Mouse (Mus musculus) C2C12 (cell line): ENCODE measurements around the gene Csmd2.

ENCODE experiments used
- CTCF ChIP-seq: IDR thresholded peaks from one replicate; pipeline ENCODE4 v1.5.1; 2011; ENCODE audit not compliant: control insufficient read depth, insufficient read depth, insufficient read length
- MAX ChIP-seq: IDR thresholded peaks from one replicate; pipeline ENCODE4 v1.6.1; 2011; ENCODE audit warnings: mild to moderate bottlenecking, control low read depth
- MYOG ChIP-seq: IDR thresholded peaks from one replicate; pipeline ENCODE4 v1.6.1; 2011; ENCODE audit not compliant: control insufficient read depth, insufficient read length; ENCODE audit errors: extremely low read depth

- TF ChIP-seq CTCF (no peak), MAX (no peak), MYOG (no peak)
These were observed 18.6 kb upstream of the Csmd2 start for GRCm38 (mm10) chr4:127969101-127969500.
